ENCODE assay signal across 16 mouse cellular contexts in the genomic region with DNA sequence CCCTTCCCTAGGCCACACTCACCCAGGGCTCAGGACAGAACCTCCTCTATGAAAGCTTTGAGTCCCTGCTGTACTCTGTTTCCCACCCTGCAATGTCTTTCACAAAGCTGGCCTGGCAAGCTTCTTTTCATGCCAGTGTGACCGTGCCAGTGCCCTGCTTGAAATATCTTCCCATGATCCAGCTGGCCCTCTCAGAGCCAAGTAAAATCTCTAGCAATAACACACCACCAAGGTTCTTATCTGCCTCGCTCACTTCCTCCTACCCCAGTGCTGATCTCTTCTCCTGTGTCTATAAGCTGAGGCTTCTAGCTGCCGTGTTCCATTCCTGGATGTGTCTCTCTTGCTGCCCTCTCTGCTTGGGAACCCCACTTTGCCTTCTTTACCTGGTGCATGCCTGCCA.
DNase-seq lines count a peak whose midpoint lies in the region; ATAC-seq and TF ChIP-seq lines count a peak whose summit lies in the region.
"Had no signal": no experiment of that assay in that cellular context is flagged by ENCODE, and none has a peak within 500 bp of the region (broad histone marks: within the 10 kb centered on the region; RNA-seq: fewer than 3 reads in every experiment).

No protein-coding gene starts in this region.

- no peaks in the 10 kb centered on the region for H3K36me3 ChIP-seq in hindbrain, embryonic 15.5 days
- no peaks in the 10 kb centered on the region for H3K36me3 ChIP-seq in hindbrain, embryonic 12.5 days
- no peaks in the 10 kb centered on the region for H3K36me3 ChIP-seq in heart, embryonic 15.5 days
- H3K36me3 ChIP-seq: intestine, embryonic 15.5 days had no signal

- no peak for TF ChIP-seq CTCF in cerebellum, adult 2 months (IDR thresholded peaks at IDR 0.05; ENCODE audit: borderline replicate concordance, insufficient read depth, low read depth, low read length)

- no peak overlapping the region for H3K4me2 ChIP-seq in hindbrain, embryonic 15.5 days
- no peak overlapping the region for H3K4me2 ChIP-seq in hindbrain, embryonic 12.5 days (replicated peaks)
- H3K4me2 ChIP-seq in heart, embryonic 15.5 days = no peak overlapping the region
- H3K4me2 ChIP-seq: intestine, embryonic 15.5 days had no signal

- no peak for ATAC-seq in hindbrain, embryonic 15.5 days (ENCODE audit: low FRiP score, low read depth)
- no peak for ATAC-seq in hindbrain, embryonic 12.5 days (ENCODE audit: low FRiP score)
- no peak for ATAC-seq in heart, embryonic 15.5 days (replicated peaks; ENCODE audit: insufficient number of reproducible peaks, insufficient read depth, low FRiP score, low read depth)
- ATAC-seq: intestine, embryonic 15.5 days had no signal

- H3K27ac ChIP-seq in hindbrain, embryonic 15.5 days (replicated peaks) = 0 out of 2 replicates have a peak overlapping the region, but pooled peaks have one; percentile 14
- no peak overlapping the region for H3K27ac ChIP-seq in hindbrain, embryonic 12.5 days
- no peak overlapping the region for H3K27ac ChIP-seq in cerebellum, adult 2 months (ENCODE audit: insufficient read depth, low read length)
- peak overlapping the region; percentile 53 for H3K27ac ChIP-seq in heart, embryonic 15.5 days
- H3K27ac ChIP-seq: intestine, embryonic 15.5 days had no signal

- WGBS in hindbrain, embryonic 15.5 days = 67% methylated on average over 3 of the region's 3 CpGs
- 87% methylated on average over 3 of the region's 3 CpGs for WGBS in hindbrain, embryonic 12.5 days
- WGBS in cerebellum, adult 2 months = 30% methylated on average over 3 of the region's 3 CpGs
- 27% methylated on average over 3 of the region's 3 CpGs for WGBS in heart, embryonic 15.5 days

- H3K9me3 ChIP-seq in hindbrain, embryonic 15.5 days = no peaks in the 10 kb centered on the region
- H3K9me3 ChIP-seq in hindbrain, embryonic 12.5 days (replicated peaks) = no peaks in the 10 kb centered on the region
- H3K9me3 ChIP-seq in heart, embryonic 15.5 days (replicated peaks) = no peaks in the 10 kb centered on the region
- H3K9me3 ChIP-seq: intestine, embryonic 15.5 days had no signal

- peak; percentile 37 for DNase-seq in adrenal gland, postnatal 14 days
- no peak for DNase-seq in adrenal gland, postnatal 25 days
- DNase-seq in cerebellum, adult 2 months = peak; percentile 22 to 39
- DNase-seq in MN1 (ENCODE audit: low spot score) = no peak
- DNase-seq in kidney, adult 18-20 months = no peak
- DNase-seq: gastrocnemius, postnatal 14 days; kidney, postnatal 36 days; layer of hippocampus, postnatal 36 days; lung, adult 2 months; right cerebral cortex, postnatal 4 days; thymus, postnatal 14 days had no signal

- TF ChIP-seq POLR2A in cerebellum, adult 2 months (IDR thresholded peaks at IDR 0.05; ENCODE audit: borderline replicate concordance, insufficient read depth, low read length) = no peak

- H3K9ac ChIP-seq in hindbrain, embryonic 15.5 days = no peak overlapping the region
- H3K9ac ChIP-seq in hindbrain, embryonic 12.5 days = no peak overlapping the region
- no peak overlapping the region for H3K9ac ChIP-seq in heart, embryonic 15.5 days
- H3K9ac ChIP-seq: intestine, embryonic 15.5 days had no signal

- no peaks in the 10 kb centered on the region for H3K27me3 ChIP-seq in hindbrain, embryonic 15.5 days
- H3K27me3 ChIP-seq in hindbrain, embryonic 12.5 days = peaks cover 4% of the 10 kb centered on the region
- no peaks in the 10 kb centered on the region for H3K27me3 ChIP-seq in cerebellum, adult 2 months (ENCODE audit: control insufficient read depth, insufficient read depth, low read length)
- no peaks in the 10 kb centered on the region for H3K27me3 ChIP-seq in heart, embryonic 15.5 days
- H3K27me3 ChIP-seq: intestine, embryonic 15.5 days had no signal

- no peak overlapping the region for H3K4me3 ChIP-seq in hindbrain, embryonic 15.5 days
- no peak overlapping the region for H3K4me3 ChIP-seq in hindbrain, embryonic 12.5 days
- no peak overlapping the region for H3K4me3 ChIP-seq in cerebellum, adult 2 months (replicated peaks; ENCODE audit: insufficient read depth, low read depth, low read length)
- no peak overlapping the region for H3K4me3 ChIP-seq in heart, embryonic 15.5 days
- H3K4me3 ChIP-seq: intestine, embryonic 15.5 days; megakaryocyte, embryonic 14.5 days had no signal

- H3K4me1 ChIP-seq in hindbrain, embryonic 15.5 days (replicated peaks) = peaks cover 12% of the 10 kb centered on the region
- H3K4me1 ChIP-seq in hindbrain, embryonic 12.5 days = peaks cover 6% of the 10 kb centered on the region
- H3K4me1 ChIP-seq in cerebellum, adult 2 months (ENCODE audit: control insufficient read depth, insufficient read depth, low read length) = peaks cover 11% of the 10 kb centered on the region
- peaks cover 52% of the 10 kb centered on the region for H3K4me1 ChIP-seq in heart, embryonic 15.5 days (replicated peaks)

Comparison
In these comparisons a context has a peak if more than half of its experiments do, and no peak if none do; other contexts are left out.
1. DNase-seq: peak in adrenal gland, postnatal 14 days (single experiment) and cerebellum, adult 2 months (2 of 2); none in adrenal gland, postnatal 25 days (single experiment), MN1 (single experiment) and kidney, adult 18-20 months (single experiment).
2. H3K27ac ChIP-seq: peak in hindbrain, embryonic 15.5 days (single experiment) and heart, embryonic 15.5 days (single experiment); none in hindbrain, embryonic 12.5 days (single experiment) and cerebellum, adult 2 months (single experiment).